Mouse (Mus musculus): ENCODE measurements around the gene Rps6kb2.

- TF ChIP-seq POLR2A (IDR thresholded peaks at IDR 0.05; ENCODE audit: borderline replicate concordance, extremely low read depth, insufficient read depth, insufficient read length, poor library complexity, severe bottlenecking) = no peak
- TF ChIP-seq CTCF (IDR thresholded peaks at IDR 0.05; ENCODE audit: borderline replicate concordance, extremely low read depth, insufficient read depth, insufficient read length) = no peak
Measured at GRCm38 (mm10) chr19:4108535-4108934, 54.6 kb downstream of the Rps6kb2 start.

All from brain, embryonic 14.5 days (tissue).